Mouse (Mus musculus) Muller cell, postnatal 12 days (primary cell): ENCODE data around the gene Traf5.

Experiments
- DNase-seq: peaks from one replicate; pipeline ENCODE4 v3.0.0-alpha.2; 2015; ENCODE audit errors: inconsistent ontology term

The Traf5 gene

DNA sequence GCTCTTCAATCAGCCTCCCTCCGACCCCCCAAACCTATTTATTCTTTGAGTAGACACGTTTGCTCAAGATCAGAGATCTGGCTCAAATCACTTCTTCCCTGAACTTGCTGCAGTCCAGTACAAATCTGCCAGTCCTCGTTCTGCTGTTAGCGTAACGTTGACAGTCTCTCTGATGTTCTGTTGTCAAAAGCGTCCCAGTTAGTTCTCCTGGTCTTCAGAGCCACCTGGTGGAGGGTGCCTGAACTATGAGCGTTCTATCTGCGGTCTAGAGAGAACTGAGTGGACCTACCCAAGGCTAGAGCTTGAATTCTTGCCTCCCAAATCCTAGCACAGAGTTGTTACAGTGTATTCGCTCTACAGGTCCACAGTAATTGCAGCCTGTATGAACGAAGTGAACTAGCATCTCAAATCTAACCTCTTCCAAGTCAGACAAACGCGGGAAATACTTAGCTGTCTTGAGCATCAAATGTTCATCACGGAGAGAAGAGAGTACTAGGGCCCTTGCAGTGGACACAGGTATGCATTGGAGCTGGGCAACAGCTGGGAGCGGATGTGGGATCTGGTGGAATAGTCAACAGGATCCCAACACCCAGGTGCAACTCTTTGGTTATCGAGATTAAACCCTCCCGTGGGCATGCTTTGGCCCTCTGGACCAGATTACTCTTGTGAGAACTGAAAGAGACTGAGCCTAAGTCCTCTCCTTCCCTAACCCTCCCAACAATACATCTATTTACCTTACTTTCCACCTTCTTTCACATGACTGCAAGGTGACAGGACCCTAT is 711 bp upstream of the Traf5 start:
- DNase-seq, result peak; percentile 88

DNA sequence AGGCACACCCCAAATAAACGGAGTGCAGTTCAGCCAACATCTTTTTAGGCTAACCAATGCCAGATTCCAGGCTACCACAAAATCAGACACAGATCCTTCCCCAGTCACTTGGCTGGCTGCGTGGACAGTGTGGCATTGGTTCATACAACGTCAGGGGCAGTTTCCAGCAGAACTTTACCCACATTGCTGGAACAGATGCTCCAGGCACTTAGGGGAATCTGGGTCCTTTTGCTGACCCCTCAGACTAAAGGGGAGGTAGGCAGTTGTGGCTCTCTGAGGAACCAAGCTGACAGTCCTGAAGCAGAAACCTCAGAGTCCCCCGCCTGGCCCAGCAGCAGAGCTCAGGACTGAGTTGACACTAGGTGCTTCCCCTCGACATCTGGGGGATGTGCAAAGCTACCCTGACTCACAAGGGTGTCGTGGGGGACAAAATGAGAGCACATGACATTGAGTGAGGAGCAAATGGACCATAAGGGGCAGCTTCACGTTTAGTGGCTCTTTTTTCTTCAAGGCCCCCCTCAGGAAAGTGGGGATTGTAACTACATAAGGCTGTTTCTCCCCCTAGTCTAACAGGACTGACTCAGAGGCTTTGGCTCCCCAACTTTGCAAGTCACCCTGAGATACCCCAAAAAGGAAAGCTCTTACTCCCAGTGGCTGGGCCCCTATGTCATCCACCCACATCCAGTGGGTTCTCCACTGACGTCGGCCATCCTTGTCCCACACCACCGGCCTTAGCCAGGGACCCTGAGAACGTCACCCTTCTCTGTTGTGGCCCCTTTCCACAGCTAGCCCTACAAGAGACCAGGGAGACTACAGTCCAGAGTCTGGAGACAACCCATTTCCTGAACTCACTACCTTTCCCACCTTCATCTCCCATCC is 1.4 kb downstream of the Traf5 start:
- DNase-seq, result no peak

DNA sequence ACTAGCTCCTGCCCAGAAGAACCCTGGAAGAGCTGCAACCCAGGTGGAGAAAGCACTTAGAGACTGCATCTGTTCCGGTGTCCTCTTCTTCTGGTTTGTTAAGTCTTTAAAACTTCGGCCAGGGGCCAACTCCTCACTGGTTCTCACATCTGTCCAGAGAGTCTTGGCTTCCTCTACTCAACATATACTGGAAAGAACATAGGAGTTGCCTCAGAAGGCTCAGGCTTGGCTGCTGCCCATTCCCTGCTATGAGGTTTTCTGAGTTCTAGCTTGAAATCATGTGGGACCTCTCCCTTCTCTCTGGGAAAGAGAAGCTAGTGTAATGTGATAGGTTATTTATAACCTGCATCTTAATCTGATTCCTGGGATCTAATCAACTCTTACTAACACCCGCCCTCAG is 2.1 kb downstream of the Traf5 start:
- no peak for DNase-seq

DNA sequence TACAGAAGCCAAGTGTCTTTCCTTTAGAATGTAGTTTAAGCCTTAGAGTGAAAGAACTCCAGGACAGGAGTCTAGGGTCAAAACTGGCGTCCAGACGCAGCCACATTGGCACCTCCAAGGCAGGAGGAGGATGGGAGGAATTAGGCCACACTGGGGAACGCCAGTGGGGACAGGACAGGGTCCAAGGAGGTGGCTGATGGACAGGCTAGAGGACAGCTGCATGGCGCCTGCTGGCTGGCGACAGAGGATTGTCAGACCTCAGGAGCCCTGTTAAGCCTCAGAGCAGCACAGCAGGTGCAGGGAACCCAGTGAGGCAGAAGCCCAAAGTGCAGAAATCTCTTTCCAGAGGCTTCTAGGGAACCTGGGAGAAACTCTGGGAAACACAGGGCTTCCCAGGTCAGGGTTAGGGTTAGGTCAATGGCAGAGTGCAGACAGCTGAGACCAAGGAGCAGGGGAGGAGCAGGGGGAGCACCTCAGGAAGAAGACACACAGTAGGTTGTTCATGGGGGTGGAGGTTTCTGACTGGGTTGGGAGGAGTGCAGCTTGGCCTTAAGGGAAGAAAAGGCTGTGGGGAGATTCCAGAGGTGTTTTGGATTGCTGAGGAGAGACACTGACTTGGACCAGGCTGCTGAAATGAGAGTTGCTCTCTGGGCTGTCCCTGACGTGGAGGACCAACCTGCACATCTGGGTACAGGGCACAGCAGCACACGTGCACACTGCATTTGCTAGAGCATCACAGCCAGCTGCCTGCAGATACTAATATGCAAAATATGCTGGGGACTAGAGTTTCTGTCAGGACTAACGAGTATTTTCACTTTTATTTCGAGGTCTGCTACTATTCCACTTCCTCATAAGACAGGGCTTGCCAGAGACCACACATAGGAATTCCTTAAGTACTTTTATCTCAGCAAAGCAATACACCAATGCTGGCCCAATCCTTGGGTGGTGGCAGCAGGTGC is 2.9 kb downstream of the Traf5 start:
- no peak for DNase-seq

DNA sequence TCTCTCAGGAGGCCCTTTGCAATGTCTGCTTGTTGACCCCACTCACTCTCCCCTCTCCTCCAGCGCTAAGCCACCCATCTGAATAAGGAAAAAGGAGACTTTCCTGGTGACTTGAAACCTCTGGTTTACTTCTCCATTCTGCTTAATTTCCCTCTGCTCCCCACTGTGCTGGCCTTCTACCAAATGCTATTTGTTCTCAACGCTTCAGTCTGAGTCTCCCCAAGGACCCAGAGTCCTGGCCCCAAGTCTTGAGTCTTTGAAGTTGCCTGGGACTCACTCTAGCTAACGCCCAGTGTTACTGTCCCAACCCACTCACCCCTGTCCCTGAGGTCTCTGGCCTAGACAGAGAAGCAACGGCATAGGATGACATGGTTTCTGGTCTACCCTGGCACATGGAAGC is 4.3 kb downstream of the Traf5 start:
- DNase-seq, result no peak

DNA sequence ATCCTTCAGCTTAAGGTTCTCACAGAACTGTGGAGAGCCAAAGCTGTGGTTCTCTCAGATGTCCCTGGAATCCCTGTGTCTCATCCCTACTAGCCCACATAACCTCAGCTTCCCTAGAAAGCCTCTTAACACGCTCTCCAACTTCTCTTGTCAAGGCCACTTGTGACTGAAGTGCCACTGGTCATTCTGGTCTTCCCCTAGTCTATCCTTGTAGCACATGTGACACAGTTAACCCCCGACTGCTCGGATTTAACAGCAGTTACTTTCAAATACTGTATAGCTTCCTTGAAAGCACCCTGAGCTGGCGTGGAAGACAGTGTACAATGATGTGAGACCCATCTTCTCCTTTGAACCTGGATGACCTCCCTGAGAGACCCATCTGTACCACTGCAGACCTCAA is 5.3 kb downstream of the Traf5 start:
- DNase-seq, result no peak

DNA sequence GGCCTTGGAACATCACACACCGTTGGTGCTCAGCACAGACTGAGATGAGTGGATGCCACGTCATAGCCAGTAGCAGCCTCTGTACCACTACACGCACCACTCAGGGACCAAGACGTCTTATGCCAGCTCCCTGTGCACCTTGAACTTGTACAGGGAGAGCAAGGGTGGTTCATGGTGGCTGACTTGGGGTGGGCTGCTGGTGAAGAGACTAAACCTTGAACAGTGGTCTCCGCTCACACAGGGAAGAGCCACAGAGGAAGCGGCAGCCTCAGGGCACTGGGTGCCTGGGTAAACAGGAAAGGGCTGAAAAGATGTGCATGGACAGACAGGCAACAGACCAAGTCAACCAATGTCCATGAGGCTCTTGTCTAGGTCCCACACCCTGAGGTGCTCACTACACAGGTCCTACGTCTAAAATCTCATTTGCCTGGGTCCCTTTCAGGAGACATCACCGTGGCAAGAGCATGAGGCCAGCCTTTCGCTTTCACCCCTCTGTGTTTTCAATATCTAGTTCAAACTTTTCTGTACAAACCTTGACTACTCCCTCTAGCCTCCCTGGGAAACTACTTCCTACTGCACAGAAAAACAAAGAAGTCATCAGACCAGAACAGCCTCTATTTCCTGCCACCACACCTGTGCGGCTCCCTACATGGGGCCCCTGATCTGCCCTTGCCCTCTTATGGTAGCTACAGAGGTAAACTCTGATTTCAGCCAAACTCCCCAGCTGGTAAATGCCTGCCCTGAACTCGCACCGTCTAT is 5.9 kb downstream of the Traf5 start:
- no peak for DNase-seq

DNA sequence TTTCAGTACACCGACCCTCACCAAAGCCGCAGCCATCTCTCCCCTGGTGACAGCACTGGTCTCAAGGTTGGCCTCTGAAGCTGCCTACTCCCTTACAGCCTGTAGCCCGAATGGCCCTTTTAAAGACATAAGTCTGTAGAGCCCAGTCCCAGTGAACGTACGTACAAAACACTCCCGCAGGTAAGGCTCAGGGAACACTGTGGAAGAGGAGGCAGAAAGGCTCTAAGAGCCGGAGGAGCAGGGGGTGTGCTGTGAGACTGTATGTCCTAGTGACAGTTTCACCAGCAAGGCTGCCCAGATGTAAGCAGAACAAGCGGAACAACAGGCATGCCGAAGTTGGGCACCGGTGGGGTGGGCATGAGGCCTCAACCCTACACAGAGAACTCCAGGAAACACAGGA is 7.1 kb downstream of the Traf5 start:
- DNase-seq, result no peak

DNA sequence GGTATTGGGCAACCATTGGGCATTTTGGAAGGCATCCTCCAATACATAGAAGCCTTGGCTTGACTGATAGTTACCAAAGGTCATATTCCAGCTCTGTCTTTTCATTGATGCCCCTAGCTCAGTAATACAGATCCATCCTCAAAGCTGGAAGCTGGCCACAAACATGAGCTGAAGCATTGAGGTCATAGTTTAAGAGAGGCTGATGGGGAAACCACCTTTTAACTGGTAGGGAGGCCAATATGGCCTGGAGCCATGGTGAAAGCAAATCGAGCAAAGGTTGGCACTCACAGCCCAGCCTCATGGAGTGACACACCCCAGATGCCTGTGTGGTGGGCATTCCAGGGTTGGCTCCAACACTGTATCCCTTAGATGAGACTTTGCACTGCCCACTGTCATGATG is 9.7 kb downstream of the Traf5 start:
- no peak for DNase-seq

DNA sequence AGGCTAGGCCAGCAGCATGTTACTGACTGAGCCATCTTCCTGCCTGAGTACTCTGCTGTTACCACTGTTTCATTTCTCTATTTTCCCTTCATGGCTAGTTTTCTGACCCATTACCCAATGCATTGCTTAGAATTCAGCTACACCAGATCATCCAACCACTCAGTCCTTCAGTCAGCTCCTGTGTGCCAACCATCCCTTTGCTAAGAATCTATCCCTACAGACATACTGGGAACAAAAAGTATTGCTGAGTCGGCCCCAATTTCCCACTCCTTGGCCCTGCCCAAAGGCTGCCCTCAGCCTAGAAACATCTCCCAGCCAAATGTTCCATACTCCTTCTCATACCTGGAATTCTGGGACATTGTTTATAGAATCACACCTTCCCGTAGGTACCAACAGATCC is 11.2 kb downstream of the Traf5 start:
- no peak for DNase-seq

DNA sequence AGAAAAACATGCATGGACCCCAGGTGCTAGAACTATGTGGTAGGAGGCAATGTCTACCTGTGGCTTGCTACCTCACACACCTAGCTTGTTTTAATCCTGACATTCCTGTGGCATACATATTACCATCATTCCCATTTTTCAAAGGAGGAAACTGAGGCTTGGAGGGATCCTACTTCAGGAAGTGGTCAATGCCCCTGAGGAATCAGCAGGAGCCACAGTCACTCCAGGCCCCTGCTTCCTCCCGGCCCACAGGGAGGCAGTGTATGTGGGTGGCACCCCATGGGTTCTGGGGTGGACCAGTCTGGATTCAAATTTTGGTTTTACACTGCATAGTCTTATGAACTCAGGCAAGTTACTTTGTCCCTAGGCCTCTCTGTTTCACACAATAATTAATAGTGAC is 13.2 kb downstream of the Traf5 start:
- no peak for DNase-seq

DNA sequence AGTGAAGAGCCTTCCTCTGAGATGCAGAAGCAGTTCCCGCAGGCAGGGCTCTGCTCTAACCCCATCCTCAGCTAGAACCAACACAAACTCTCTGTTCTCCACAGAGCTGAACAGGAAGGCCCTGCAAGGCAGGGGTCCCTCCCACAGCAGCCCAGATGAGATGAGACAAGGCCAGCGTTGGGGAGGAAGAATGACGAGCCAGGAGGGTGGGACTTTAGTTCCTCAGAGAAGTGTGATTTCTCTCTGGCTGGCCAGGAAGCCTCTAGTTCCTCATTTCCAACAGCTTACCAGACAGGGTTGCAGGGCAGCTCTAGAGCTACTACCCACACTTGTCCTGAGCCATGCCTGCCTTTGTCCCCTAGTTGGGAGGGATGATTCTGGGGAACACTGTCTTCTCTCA is 14.0 kb downstream of the Traf5 start:
- DNase-seq, result no peak

DNA sequence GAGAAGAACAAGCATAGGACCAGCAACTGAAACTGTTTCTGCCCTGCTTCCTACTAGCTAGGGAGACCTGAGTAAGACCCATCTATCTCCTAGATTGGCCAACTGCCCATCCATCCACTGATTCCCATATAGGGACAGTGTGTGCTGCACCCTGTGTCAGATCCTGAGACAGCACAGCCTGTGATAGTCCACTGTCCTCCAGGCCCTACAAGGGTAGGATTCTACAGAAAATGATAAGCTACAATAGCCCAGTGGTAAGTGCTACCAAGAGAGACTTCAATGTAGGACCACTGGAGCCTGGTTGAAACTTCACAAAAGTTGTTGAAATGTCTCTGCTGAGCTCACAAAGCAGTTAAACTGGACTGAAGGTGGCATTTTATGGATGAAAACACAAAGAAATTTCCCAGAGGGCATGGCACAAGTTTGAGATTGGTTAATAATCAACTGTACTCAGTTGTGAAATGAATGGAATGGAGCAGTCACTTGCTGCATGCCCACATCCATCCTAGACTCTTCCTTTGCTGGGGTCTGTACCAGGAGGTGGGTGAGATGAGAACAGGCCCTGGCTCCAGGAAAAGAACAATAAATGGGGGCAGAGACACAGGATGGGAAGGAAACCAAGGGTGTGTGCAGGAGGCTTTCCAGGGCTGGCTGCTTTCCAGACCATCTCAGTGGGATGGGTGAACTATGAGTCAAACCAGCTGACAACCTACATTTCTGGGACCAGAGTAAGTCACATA is 15.4 kb downstream of the Traf5 start:
- DNase-seq, result peak; percentile 79

DNA sequence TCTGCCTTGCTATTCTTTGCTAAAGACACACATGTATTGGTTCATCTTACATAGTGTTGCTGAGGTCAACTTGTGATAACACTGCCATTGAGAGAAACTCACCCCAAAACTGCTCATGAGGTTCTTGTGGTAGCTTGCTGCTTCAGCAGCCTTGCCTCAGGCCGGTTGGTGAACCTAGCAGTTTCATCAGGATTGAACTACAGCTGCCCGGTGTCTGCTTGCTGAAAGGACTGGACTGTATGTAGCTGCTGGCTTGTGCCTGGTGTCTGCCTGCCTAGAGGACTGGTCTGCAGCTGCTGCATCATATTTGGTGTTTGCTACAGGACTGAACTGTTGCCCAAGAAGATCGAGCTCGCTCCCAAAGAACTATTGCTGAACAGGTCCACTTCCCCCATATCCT is 16.3 kb downstream of the Traf5 start:
- DNase-seq, result no peak

DNA sequence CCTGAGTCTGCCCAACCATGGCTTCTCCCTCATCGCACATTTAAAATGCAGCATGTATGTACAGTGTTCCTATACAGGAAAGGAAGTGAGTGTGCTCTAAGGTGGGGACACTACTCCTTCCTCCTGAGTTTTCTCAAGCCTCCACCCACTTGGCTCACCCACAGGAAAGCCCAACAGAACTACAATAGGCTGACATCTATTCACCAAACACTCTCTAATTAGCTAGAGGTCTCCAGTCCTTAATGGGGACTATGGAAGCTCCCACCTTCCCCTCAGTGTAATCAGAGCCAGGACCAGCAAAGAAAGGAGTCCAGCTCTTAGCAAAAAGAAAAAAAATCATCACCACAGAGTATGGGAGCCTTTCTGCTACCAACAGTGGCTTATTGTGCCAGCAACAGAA is 17.5 kb downstream of the Traf5 start:
- no peak for DNase-seq

DNA sequence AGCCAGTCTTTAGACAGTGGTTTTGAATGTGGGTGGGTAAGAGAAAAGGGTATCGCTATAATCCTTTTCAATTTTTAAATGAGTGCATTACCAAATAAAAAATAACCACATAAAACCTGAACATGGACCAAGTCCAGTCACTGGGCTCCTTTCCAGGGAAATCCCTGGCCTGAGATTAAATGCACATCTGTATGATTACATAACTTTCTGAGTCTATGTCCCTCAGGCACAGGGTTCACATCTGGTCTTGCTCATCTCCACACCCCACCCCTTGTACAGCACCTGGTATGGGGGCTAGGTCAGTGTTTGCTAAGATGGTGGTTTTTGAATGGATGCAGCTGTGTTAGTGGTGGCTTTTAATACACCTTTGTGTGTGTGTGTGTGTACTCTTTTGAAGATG is 19.9 kb downstream of the Traf5 start:
- DNase-seq, result no peak

DNA sequence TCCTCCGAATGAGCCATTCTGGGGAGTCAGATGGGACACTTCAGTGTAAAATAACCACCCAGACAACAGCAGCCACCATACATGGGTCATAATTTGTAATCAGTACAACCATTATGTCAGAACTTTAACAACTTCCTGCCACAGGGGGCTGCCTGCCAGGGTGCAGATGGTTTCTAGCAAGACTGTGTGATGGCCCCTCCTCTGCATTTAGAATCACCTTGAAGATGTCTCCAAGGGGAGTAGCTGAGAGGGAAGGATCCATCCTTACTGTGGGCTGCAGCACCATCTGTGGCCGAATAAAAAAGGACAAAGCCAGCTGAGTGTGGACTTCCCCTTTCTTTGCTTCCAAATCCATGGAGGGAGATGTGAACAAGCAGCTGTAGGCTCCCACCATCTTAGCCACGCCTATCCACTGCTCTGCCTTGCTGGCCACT is 21.7 kb downstream of the Traf5 start:
- no peak for DNase-seq

DNA sequence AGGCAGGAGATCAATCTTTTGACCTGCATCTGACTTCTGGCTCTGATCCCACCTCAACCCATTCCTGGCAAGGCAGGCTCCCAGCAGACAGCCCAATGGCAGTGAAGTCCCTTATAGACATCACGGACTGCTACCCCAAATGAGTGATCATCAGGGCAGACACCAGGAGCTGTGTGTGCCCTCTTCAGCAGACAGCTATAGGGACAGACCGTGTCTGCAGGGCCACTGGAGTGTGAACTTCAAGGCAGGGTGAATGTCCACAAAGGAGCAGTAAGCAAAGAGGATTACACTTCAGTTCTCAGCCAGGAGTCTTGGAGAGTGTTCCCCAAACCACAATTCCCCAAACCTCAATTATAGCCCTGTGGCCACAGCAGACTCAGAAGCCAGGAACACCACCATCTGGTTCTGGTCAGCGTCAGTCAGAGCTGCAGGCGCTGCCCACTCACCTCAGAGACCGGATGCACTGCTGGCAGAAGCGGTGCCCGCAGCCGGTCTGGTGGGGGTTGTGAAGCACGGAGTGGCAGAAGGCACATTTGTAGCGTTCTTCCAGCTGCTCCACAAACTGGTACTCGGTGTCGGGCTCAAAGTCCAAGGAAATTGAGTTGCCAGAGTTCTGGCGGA is 22.3 kb downstream of the Traf5 start:
- DNase-seq, result peak; percentile 64

DNA sequence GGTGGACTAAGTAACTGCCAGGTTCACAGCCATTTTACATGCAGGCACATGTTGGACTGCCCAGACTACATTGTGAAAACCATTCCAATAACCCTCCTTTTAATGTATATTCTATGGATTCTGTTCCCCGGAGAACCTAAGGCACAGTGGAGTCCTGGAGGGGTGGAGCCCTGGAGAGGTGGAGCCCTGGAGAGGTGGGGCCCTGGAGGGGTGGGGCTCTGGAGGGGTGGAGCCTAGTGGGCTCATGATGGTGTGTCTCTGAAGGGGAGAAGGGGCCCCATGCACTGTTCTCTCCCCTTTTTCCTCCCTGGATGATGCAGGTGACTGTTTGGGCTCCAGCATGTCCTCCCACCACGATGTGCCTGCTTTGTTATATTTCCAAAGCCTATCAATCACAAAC is 24.2 kb downstream of the Traf5 start:
- no peak for DNase-seq

DNA sequence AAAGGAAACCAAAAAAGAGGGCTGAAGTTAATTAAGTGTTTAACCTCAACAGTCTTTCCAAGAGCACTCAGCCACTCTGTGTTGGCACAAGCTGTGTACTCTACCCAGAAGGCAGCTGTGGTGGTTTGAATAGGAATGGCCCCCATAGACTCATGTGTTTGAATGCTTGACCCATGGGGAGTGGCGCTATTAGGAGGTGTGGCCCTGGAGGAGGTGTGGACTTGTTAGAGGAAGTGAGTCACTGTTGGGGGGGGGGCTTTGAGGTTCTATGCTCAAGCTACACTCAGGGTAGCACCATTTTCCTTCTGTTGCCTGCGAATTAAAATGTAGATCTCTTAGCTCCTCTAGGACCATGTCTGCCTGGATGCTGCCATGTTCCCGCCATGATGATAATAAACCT is 25.4 kb downstream of the Traf5 start:
- DNase-seq, result no peak
